Mouse (Mus musculus): ENCODE measurements around the gene Cdk10.

GRCm38 (mm10) chr8:123243053-123243452 is 18.4 kb downstream of the Cdk10 start:
- no peak for TF ChIP-seq POLR2AphosphoS5 (IDR thresholded peaks at IDR 0.05; ENCODE audit: insufficient replicate concordance, low read depth, low read length)
- no peak for TF ChIP-seq CTCF (IDR thresholded peaks at IDR 0.05; ENCODE audit: low read depth, low read length)
- TF ChIP-seq TAL1 (conservative IDR thresholded peaks at IDR 0.05; ENCODE audit: low read depth, low read length), result no peak
- no peak for TF ChIP-seq GATA1 (IDR thresholded peaks at IDR 0.05; ENCODE audit: borderline replicate concordance, low read length)
- TF ChIP-seq GATA2 (IDR thresholded peaks at IDR 0.05; ENCODE audit: borderline replicate concordance, low read depth, low read length), result no peak
